Mouse (Mus musculus): ENCODE measurements around the gene Ank3. TPM values are rescaled to one million over a fixed set of nuclear protein-coding genes. Genes with fewer than 3 reads are reported as not detected.

Gene Ank3
- total and polyA plus RNA-seq, 2 experiments from 2014 or later, result 66.6 to 253 TPM

GRCm38 (mm10) chr10:69916689-69917435, 518.3 kb downstream of the Ank3 start:
- no peaks in the 10 kb centered on the region for H3K9me3 ChIP-seq (ENCODE audit: low read length)
- WGBS, result 81% methylated on average over 10 of the region's 10 CpGs
- DNase-seq (ENCODE audit: low spot score), result no peak
- TF ChIP-seq CTCF (IDR thresholded peaks at IDR 0.05), result no peak
- H3K36me3 ChIP-seq (ENCODE audit: insufficient read depth, low read length), result peaks cover 16% of the 10 kb centered on the region; the same call in 1 of the 2 replicates
- H3K9ac ChIP-seq (replicated peaks; ENCODE audit: low read length, poor library complexity, severe bottlenecking), result no peak overlapping the region
- no peak overlapping the region for H3K4me2 ChIP-seq (ENCODE audit: low read depth, low read length, poor library complexity, severe bottlenecking)
- no peak for ATAC-seq (ENCODE audit: low FRiP score)
- H3K4me1 ChIP-seq (ENCODE audit: insufficient read depth, low read length), result no peaks in the 10 kb centered on the region
- H3K27ac ChIP-seq (ENCODE audit: low read depth, low read length), result no peak overlapping the region
- no peaks in the 10 kb centered on the region for H3K27me3 ChIP-seq (ENCODE audit: insufficient read depth, low read length)
- no peak overlapping the region for H3K4me3 ChIP-seq (ENCODE audit: low read depth, low read length)

- Histone ChIP-seq H3K27ac (ENCODE audit: low read depth, low read length) (no peak overlapping the region), H3K4me1 (ENCODE audit: insufficient read depth, low read length) (no peaks in the 10 kb centered on the region), H3K4me3 (ENCODE audit: low read depth, low read length) (no peak overlapping the region), H3K27me3 (ENCODE audit: insufficient read depth, low read length) (no peaks in the 10 kb centered on the region), H3K9me3 (ENCODE audit: low read length) (no peaks in the 10 kb centered on the region), H3K4me2 (ENCODE audit: low read depth, low read length, poor library complexity, severe bottlenecking) (no peak overlapping the region), H3K9ac (replicated peaks; ENCODE audit: low read length, poor library complexity, severe bottlenecking) (no peak overlapping the region), H3K36me3 (ENCODE audit: insufficient read depth, low read length) (peaks cover 19% of the 10 kb centered on the region; the same call in 1 of the 2 replicates)
- TF ChIP-seq CTCF (IDR thresholded peaks at IDR 0.05), result no peak
- no peak for DNase-seq (ENCODE audit: low spot score)
- no peak for ATAC-seq (ENCODE audit: low FRiP score)
- 92% methylated on average over 5 of the region's 5 CpGs for WGBS
These were observed 519.1 kb downstream of the Ank3 start for GRCm38 (mm10) chr10:69917711-69918110.

GRCm38 (mm10) chr10:69918461-69919151, 520.0 kb downstream of the Ank3 start:
- Histone ChIP-seq H3K4me1 (ENCODE audit: insufficient read depth, low read length) (no peaks in the 10 kb centered on the region), H3K9me3 (ENCODE audit: low read length) (no peaks in the 10 kb centered on the region), H3K4me2 (ENCODE audit: low read depth, low read length, poor library complexity, severe bottlenecking) (no peak overlapping the region), H3K36me3 (ENCODE audit: insufficient read depth, low read length) (peaks cover 20% of the 10 kb centered on the region; the same call in 1 of the 2 replicates), H3K4me3 (ENCODE audit: low read depth, low read length) (no peak overlapping the region), H3K27ac (ENCODE audit: low read depth, low read length) (no peak overlapping the region), H3K9ac (replicated peaks; ENCODE audit: low read length, poor library complexity, severe bottlenecking) (no peak overlapping the region), H3K27me3 (ENCODE audit: insufficient read depth, low read length) (no peaks in the 10 kb centered on the region)
- ATAC-seq (ENCODE audit: low FRiP score), result no peak
- WGBS, result 97% methylated on average over 6 of the region's 6 CpGs
- TF ChIP-seq CTCF (IDR thresholded peaks at IDR 0.05), result no peak
- DNase-seq (ENCODE audit: low spot score), result no peak

DNA sequence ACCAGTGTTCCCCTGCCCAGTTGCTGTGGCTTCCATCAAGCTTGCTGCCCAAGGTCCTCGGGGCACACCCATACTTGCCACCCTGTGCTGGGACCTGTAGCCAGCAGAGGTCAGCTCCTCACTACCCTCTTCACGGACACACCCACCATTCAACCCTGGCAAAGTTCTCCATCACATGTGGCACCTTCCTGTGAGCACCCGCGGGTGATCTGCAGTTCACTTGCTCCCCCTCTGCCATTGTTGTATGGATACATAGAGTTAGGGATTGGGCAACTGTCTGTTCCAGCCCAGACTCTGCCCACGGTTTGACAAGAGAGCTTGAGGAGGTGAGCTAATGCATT, 520.5 kb downstream of the Ank3 start:
- no peak overlapping the region for H3K27ac ChIP-seq (ENCODE audit: low read depth, low read length)
- H3K9ac ChIP-seq (replicated peaks; ENCODE audit: low read length, poor library complexity, severe bottlenecking), result no peak overlapping the region
- ATAC-seq (ENCODE audit: low FRiP score) (no peak), DNase-seq (ENCODE audit: low spot score) (no peak)
- H3K9me3 ChIP-seq (ENCODE audit: low read length), result no peaks in the 10 kb centered on the region
- H3K4me2 ChIP-seq (ENCODE audit: low read depth, low read length, poor library complexity, severe bottlenecking), result no peak overlapping the region
- H3K4me3 ChIP-seq (ENCODE audit: low read depth, low read length), result no peak overlapping the region
- no peaks in the 10 kb centered on the region for H3K27me3 ChIP-seq (ENCODE audit: insufficient read depth, low read length)
- no peak for TF ChIP-seq CTCF (IDR thresholded peaks at IDR 0.05)
- WGBS, result 82% methylated on average over 5 of the region's 5 CpGs
- peaks cover 20% of the 10 kb centered on the region; the same call in 1 of the 2 replicates for H3K36me3 ChIP-seq (ENCODE audit: insufficient read depth, low read length)
- H3K4me1 ChIP-seq (ENCODE audit: insufficient read depth, low read length), result no peaks in the 10 kb centered on the region

- H3K4me1 ChIP-seq (ENCODE audit: insufficient read depth, low read length), result no peaks in the 10 kb centered on the region
- no peaks in the 10 kb centered on the region for H3K27me3 ChIP-seq (ENCODE audit: insufficient read depth, low read length)
- TF ChIP-seq CTCF (IDR thresholded peaks at IDR 0.05), result no peak
- H3K9ac ChIP-seq (replicated peaks; ENCODE audit: low read length, poor library complexity, severe bottlenecking), result no peak overlapping the region
- ATAC-seq (ENCODE audit: low FRiP score) (no peak), DNase-seq (ENCODE audit: low spot score) (no peak)
- 85% methylated on average over 7 of the region's 7 CpGs for WGBS
- no peak overlapping the region for H3K27ac ChIP-seq (ENCODE audit: low read depth, low read length)
- H3K4me2 ChIP-seq (ENCODE audit: low read depth, low read length, poor library complexity, severe bottlenecking), result no peak overlapping the region
- peaks cover 17% of the 10 kb centered on the region; the same call in 1 of the 2 replicates for H3K36me3 ChIP-seq (ENCODE audit: insufficient read depth, low read length)
- H3K9me3 ChIP-seq (ENCODE audit: low read length), result no peaks in the 10 kb centered on the region
- no peak overlapping the region for H3K4me3 ChIP-seq (ENCODE audit: low read depth, low read length)
These were observed 521.2 kb downstream of the Ank3 start for GRCm38 (mm10) chr10:69919746-69920145.

DNA sequence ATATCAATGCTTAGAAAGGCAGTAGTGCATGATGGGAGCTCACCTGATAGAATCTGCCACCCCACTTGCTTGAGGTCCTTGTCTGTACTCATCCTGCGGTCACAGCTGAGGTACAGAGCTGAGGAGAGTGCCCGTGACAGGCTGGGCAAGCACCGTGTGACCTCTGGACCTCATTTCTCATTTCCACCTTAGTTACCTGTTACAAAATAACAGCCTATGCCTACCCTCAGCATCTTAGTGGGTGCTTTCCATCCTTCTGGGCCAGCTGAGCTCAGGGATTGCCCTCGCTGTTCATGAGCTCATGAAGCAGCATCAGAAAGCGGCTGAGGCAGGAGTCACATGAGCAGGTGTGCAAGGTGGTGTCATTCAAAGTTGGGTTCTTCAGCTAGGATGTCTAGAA, 523.5 kb downstream of the Ank3 start:
- TF ChIP-seq CTCF (IDR thresholded peaks at IDR 0.05), result no peak
- no peaks in the 10 kb centered on the region for H3K27me3 ChIP-seq (ENCODE audit: insufficient read depth, low read length)
- H3K4me2 ChIP-seq (ENCODE audit: low read depth, low read length, poor library complexity, severe bottlenecking), result no peak overlapping the region
- H3K9me3 ChIP-seq (ENCODE audit: low read length), result no peaks in the 10 kb centered on the region
- peaks cover 12% of the 10 kb centered on the region; the same call in 1 of the 2 replicates for H3K36me3 ChIP-seq (ENCODE audit: insufficient read depth, low read length)
- DNase-seq (ENCODE audit: low spot score) (no peak), ATAC-seq (ENCODE audit: low FRiP score) (no peak)
- WGBS, result 86% methylated on average over 5 of the region's 5 CpGs
- no peak overlapping the region for H3K4me3 ChIP-seq (ENCODE audit: low read depth, low read length)
- no peaks in the 10 kb centered on the region for H3K4me1 ChIP-seq (ENCODE audit: insufficient read depth, low read length)
- H3K9ac ChIP-seq (replicated peaks; ENCODE audit: low read length, poor library complexity, severe bottlenecking), result no peak overlapping the region
- H3K27ac ChIP-seq (ENCODE audit: low read depth, low read length), result no peak overlapping the region
